Mouse (Mus musculus) brain, adult 2 months (tissue): Measurements from ENCODE around the gene Ifnl2.

Source experiments
- DNase-seq: peaks from one replicate; pipeline ENCODE4 v3.0.0; 2011; ENCODE audit warnings: low read depth, low spot score

The Ifnl2 gene

GRCm38 (mm10) chr7:28492310-28492709 lies 17.9 kb downstream of the Ifnl2 start:
- DNase-seq: no peak

GRCm38 (mm10) chr7:28490903-28491302 lies 19.4 kb downstream of the Ifnl2 start:
- no peak for DNase-seq

- DNase-seq: peak; percentile 80
Measured at GRCm38 (mm10) chr7:28490410-28490809, 19.8 kb downstream of the Ifnl2 start.

- DNase-seq: peak; percentile 87
Measured at GRCm38 (mm10) chr7:28488030-28488491, 22.2 kb downstream of the Ifnl2 start.

GRCm38 (mm10) chr7:28484192-28484591 lies 26.1 kb downstream of the Ifnl2 start:
- DNase-seq: no peak

GRCm38 (mm10) chr7:28482854-28483253 lies 27.4 kb downstream of the Ifnl2 start:
- DNase-seq: peak; percentile 68

- no peak for DNase-seq
Measured at GRCm38 (mm10) chr7:28478854-28479253, 31.4 kb downstream of the Ifnl2 start.

- no peak for DNase-seq
Measured at GRCm38 (mm10) chr7:28477363-28477762, 32.9 kb downstream of the Ifnl2 start.

GRCm38 (mm10) chr7:28476191-28476590 lies 34.1 kb downstream of the Ifnl2 start:
- DNase-seq: no peak

GRCm38 (mm10) chr7:28467213-28467751 lies 43.0 kb downstream of the Ifnl2 start:
- no peak for DNase-seq

- no peak for DNase-seq
Measured at GRCm38 (mm10) chr7:28466721-28467212, 43.5 kb downstream of the Ifnl2 start.

- peak; percentile 98 for DNase-seq
Measured at GRCm38 (mm10) chr7:28464416-28465212, 45.6 kb downstream of the Ifnl2 start.

GRCm38 (mm10) chr7:28462769-28463168 lies 47.5 kb downstream of the Ifnl2 start:
- no peak for DNase-seq

- DNase-seq: no peak
Measured at GRCm38 (mm10) chr7:28460361-28460760, 49.9 kb downstream of the Ifnl2 start.
